ENCODE assay signal across 8 mouse cellular contexts in genomic region chr7:44869697-44870528, GRCm38 (mm10). TPM values are rescaled to one million over a fixed set of nuclear protein-coding genes. Genes with fewer than 3 reads are reported as not detected.
DNase-seq lines count a peak whose midpoint lies in the region; ATAC-seq and TF ChIP-seq lines count a peak whose summit lies in the region.

Gene Ptov1 (minus strand): TSS chr7:44869788.

- ATAC-seq in common myeloid progenitor, adult 5-6 weeks (replicated peaks; ENCODE audit: low read depth, poor library complexity, severe bottlenecking) = peak; percentile 89
- ATAC-seq in hindbrain, postnatal 0 days = peak; percentile 96
- ATAC-seq in megakaryocyte, adult 5-6 weeks (ENCODE audit: poor library complexity, severe bottlenecking) = peak; percentile 69

- H3K27me3 ChIP-seq in hindbrain, postnatal 0 days (ENCODE audit: insufficient read depth, low read length) = no peaks in the 10 kb centered on the region

- no peaks in the 10 kb centered on the region for H3K36me3 ChIP-seq in hindbrain, postnatal 0 days (ENCODE audit: insufficient read depth, low read length)

- peak within 1 kb of the TSS; percentile 99 for H3K9ac ChIP-seq in hindbrain, postnatal 0 days (replicated peaks; ENCODE audit: low read length)

- WGBS in hindbrain, postnatal 0 days = 8% methylated on average over 29 of the region's 29 CpGs

- no peak for TF ChIP-seq CTCF in gastrocnemius, adult 2 months (IDR thresholded peaks at IDR 0.05)
- TF ChIP-seq CTCF in hindbrain, postnatal 0 days (IDR thresholded peaks at IDR 0.05; ENCODE audit: low read depth) = peak; percentile 35; the same call in 1 of the 2 replicates
- TF ChIP-seq CTCF in left cerebral cortex, adult 2 months (IDR thresholded peaks at IDR 0.05) = no peak

- peak within 1 kb of the TSS; percentile 97 for H3K4me3 ChIP-seq in gastrocnemius, adult 2 months
- peak within 1 kb of the TSS; percentile 99 for H3K4me3 ChIP-seq in hindbrain, postnatal 0 days (ENCODE audit: low read length)
- H3K4me3 ChIP-seq in left cerebral cortex, adult 2 months = peak within 1 kb of the TSS; percentile 77

- peak within 1 kb of the TSS; percentile 63 for H3K4me2 ChIP-seq in hindbrain, postnatal 0 days (ENCODE audit: low read depth, low read length)

- H3K4me1 ChIP-seq in hindbrain, postnatal 0 days (ENCODE audit: insufficient read depth, low read length) = peaks cover 31% of the 10 kb centered on the region

- peak within 1 kb of the TSS; percentile 99 for H3K27ac ChIP-seq in gastrocnemius, adult 2 months
- H3K27ac ChIP-seq in hindbrain, postnatal 0 days = peak within 1 kb of the TSS; percentile 100
- peak within 1 kb of the TSS; percentile 97 for H3K27ac ChIP-seq in left cerebral cortex, adult 2 months

- intact Hi-C loops in gastrocnemius, adult 2 months (cut with DNase I) = loop anchor here (2.0 kb wide), 1 partner anchor 23 kb away; the partner anchor contains the start of gene Med25
- intact Hi-C loops in left cerebral cortex, adult 2 months (cut with DNase I) = loop anchor here (1.0 to 2.0 kb wide), 4 partner anchors 15 to 59 kb away; partner anchors contain the start of genes Ap2a1 and Fuz

- DNase-seq in ZHBTc4 (ENCODE audit: low read depth, low spot score) = peak; percentile 98
- peak; percentile 95 for DNase-seq in gastrocnemius, adult 2 months
- peak; percentile 98 for DNase-seq in hindbrain, postnatal 0 days (ENCODE audit: low spot score)
- peak; percentile 90 to 94 for DNase-seq in left cerebral cortex, adult 2 months (ENCODE audit: extremely low spot score in 1 of 2, low spot score in 2 of 2)
- DNase-seq in right cerebral cortex, adult 2 months (ENCODE audit: low spot score in 2 of 2) = peak; percentile 97 to 98
- DNase-seq in urinary bladder, postnatal 14 days (ENCODE audit: low spot score) = peak; percentile 93

- no peaks in the 10 kb centered on the region for H3K9me3 ChIP-seq in hindbrain, postnatal 0 days (ENCODE audit: low read length)

RNA-seq across cellular contexts. Expression of gene Ptov1, which starts in this region (rescaled TPM):
- 31.7 and 39.4 TPM in 2 replicates for total RNA-seq in common myeloid progenitor, adult 5-6 weeks (2017)
- 100 to 1,000 TPM; 126 to 137 TPM for total RNA-seq in gastrocnemius, adult 2 months (2021)
- total RNA-seq in hindbrain, postnatal 0 days (2014; rRNA removed) = 524 and 597 TPM in 2 replicates
- 416 and 438 TPM in 2 replicates for polyA plus RNA-seq in hindbrain, postnatal 0 days (2015; fragmentation: Nextera tagmentation; extraction: Ambion mirVana)
- 100 to 1,000 TPM; 273 to 290 TPM for total RNA-seq in left cerebral cortex, adult 2 months (2021)
- total RNA-seq in megakaryocyte, adult 5-6 weeks (2015) = 21.3 and 29.0 TPM in 2 replicates
- total RNA-seq in megakaryocyte, adult 5-6 weeks (2017) = 5.9 and 8.7 TPM in 2 replicates

Comparison
In these comparisons a context has a peak if more than half of its experiments do, and no peak if none do; other contexts are left out.
1. Peak in every context shown above with its lines: DNase-seq, ATAC-seq, H3K4me3 ChIP-seq and H3K27ac ChIP-seq.